Mouse (Mus musculus): ENCODE results near the gene Cyren. TPM values are rescaled to one million over a fixed set of nuclear protein-coding genes. Genes with fewer than 3 reads are reported as not detected.

Gene Cyren
- polyA plus RNA-seq, 1 experiment from 2014 or later, result 14.2 TPM

DNA sequence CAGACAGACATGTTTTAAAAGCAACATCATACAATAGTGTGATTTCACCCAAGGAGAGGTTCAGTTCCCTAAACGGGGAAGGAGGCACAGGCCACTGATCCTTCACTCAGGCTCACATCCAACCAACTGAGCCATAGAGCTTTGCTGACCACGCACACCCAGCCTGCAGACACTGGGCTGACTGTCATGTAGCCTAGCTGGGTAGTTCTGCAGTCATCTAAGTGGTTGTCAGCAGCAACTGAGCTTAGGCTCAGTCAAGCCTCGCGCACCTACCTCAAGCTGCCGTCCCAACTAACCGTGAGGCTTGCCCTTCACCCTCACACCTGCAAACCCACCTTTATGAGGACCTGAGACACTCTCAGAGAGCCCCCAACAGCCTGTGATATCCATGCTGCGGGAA is 5.9 kb downstream of the Cyren start:
- ATAC-seq (ENCODE audit: low FRiP score, low TSS enrichment), result no peak
- peaks cover 10% of the 10 kb centered on the region for H3K4me1 ChIP-seq (ENCODE audit: control insufficient read depth, insufficient read depth, low read length)
- no peaks in the 10 kb centered on the region for H3K27me3 ChIP-seq (ENCODE audit: control insufficient read depth, insufficient read depth, low read length)
- no peak overlapping the region for H3K4me3 ChIP-seq (ENCODE audit: low read length)
- 0 out of 2 replicates have a peak, but pooled peaks cover 4% of the 10 kb centered on the region for H3K36me3 ChIP-seq (ENCODE audit: control insufficient read depth, insufficient read depth, low read length)
- no peak overlapping the region for H3K9ac ChIP-seq (ENCODE audit: low read depth, low read length)
- H3K9me3 ChIP-seq (ENCODE audit: control insufficient read depth, low read length), result no peaks in the 10 kb centered on the region
- 87% methylated on average over 7 of the region's 7 CpGs for WGBS
- no peak overlapping the region for H3K4me2 ChIP-seq (replicated peaks; ENCODE audit: low read depth, low read length)
- H3K27ac ChIP-seq (ENCODE audit: low read depth, low read length), result no peak overlapping the region

DNA sequence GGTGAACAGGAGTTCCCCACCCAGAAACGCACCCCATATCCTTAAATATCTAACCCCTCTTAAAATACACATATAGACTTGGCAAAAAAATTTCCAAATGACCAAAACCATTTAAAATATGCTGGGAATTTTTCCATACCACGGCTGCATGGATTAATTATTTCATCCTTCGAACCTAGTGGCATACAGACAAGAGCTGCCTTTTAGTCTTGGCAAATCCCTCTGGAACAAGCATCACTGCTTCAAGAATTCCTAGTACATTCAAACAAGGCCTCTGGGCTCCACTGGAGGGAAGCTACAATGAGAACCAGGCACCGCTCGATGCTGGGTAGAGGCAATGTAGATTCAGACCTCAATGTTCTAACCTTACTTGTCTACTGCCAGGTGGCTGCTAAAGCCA is 7.1 kb downstream of the Cyren start:
- Histone ChIP-seq H3K9me3 (ENCODE audit: control insufficient read depth, low read length) (no peaks in the 10 kb centered on the region), H3K36me3 (ENCODE audit: control insufficient read depth, insufficient read depth, low read length) (0 out of 2 replicates have a peak, but pooled peaks cover 4% of the 10 kb centered on the region), H3K27me3 (ENCODE audit: control insufficient read depth, insufficient read depth, low read length) (no peaks in the 10 kb centered on the region), H3K4me2 (replicated peaks; ENCODE audit: low read depth, low read length) (no peak overlapping the region), H3K9ac (ENCODE audit: low read depth, low read length) (no peak overlapping the region), H3K27ac (ENCODE audit: low read depth, low read length) (no peak overlapping the region), H3K4me1 (ENCODE audit: control insufficient read depth, insufficient read depth, low read length) (no peaks in the 10 kb centered on the region; the same call in 1 of the 2 replicates), H3K4me3 (ENCODE audit: low read length) (no peak overlapping the region)
- WGBS, result 82% methylated on average over 5 of the region's 5 CpGs
- no peak for ATAC-seq (ENCODE audit: low FRiP score, low TSS enrichment)

- Histone ChIP-seq H3K9ac (ENCODE audit: low read depth, low read length) (no peak overlapping the region), H3K27me3 (ENCODE audit: control insufficient read depth, insufficient read depth, low read length) (no peaks in the 10 kb centered on the region), H3K27ac (ENCODE audit: low read depth, low read length) (no peak overlapping the region), H3K9me3 (ENCODE audit: control insufficient read depth, low read length) (no peaks in the 10 kb centered on the region), H3K4me2 (replicated peaks; ENCODE audit: low read depth, low read length) (no peak overlapping the region), H3K36me3 (ENCODE audit: control insufficient read depth, insufficient read depth, low read length) (0 out of 2 replicates have a peak, but pooled peaks cover 4% of the 10 kb centered on the region), H3K4me3 (ENCODE audit: low read length) (no peak overlapping the region), H3K4me1 (ENCODE audit: control insufficient read depth, insufficient read depth, low read length) (peaks cover 3% of the 10 kb centered on the region; the same call in 1 of the 2 replicates)
- WGBS, result 85% methylated on average over 5 of the region's 5 CpGs
- ATAC-seq (ENCODE audit: low FRiP score, low TSS enrichment), result no peak
These were observed 7.7 kb downstream of the Cyren start for GRCm38 (mm10) chr6:34870136-34870535.

DNA sequence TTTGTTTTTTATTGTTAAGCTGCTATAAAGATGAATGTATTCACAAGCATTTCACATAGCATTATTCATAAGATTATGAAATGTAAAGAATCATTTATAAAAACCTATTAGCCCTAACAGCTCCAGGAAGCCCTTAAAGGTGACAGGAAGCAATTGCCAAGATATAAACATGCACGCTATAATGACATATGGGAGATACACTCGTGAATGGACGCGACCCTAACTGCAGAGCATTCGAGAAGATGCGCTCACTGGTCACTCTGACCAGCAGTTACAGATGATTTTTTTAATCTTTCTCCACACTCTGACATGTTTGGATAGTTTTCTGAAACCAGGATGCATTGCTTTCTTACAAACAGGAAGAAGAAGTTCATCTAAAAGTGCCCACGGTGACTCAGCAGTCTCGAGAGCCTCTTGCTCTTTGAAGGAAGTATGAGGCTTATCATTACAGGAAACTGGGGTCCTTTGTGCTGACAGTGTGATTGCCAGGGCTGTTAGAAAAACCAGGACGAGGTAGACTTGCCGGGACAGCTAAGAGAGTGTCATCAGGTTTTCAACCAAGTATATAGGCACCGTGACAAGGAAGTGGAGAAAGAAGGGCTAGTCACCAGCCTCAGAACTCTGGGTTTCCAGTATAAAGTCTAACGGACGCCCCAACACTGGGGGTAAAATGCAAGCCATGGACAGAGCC is 8.5 kb downstream of the Cyren start:
- ATAC-seq (ENCODE audit: low FRiP score, low TSS enrichment), result no peak
- Histone ChIP-seq H3K9me3 (ENCODE audit: control insufficient read depth, low read length) (no peaks in the 10 kb centered on the region), H3K27me3 (ENCODE audit: control insufficient read depth, insufficient read depth, low read length) (no peaks in the 10 kb centered on the region), H3K36me3 (ENCODE audit: control insufficient read depth, insufficient read depth, low read length) (0 out of 2 replicates have a peak, but pooled peaks cover 4% of the 10 kb centered on the region), H3K4me1 (ENCODE audit: control insufficient read depth, insufficient read depth, low read length) (peaks cover 4% of the 10 kb centered on the region; the same call in 1 of the 2 replicates), H3K4me3 (ENCODE audit: low read length) (no peak overlapping the region), H3K9ac (ENCODE audit: low read depth, low read length) (no peak overlapping the region), H3K4me2 (replicated peaks; ENCODE audit: low read depth, low read length) (no peak overlapping the region), H3K27ac (ENCODE audit: low read depth, low read length) (no peak overlapping the region)
- 67% methylated on average over 13 of the region's 13 CpGs for WGBS

DNA sequence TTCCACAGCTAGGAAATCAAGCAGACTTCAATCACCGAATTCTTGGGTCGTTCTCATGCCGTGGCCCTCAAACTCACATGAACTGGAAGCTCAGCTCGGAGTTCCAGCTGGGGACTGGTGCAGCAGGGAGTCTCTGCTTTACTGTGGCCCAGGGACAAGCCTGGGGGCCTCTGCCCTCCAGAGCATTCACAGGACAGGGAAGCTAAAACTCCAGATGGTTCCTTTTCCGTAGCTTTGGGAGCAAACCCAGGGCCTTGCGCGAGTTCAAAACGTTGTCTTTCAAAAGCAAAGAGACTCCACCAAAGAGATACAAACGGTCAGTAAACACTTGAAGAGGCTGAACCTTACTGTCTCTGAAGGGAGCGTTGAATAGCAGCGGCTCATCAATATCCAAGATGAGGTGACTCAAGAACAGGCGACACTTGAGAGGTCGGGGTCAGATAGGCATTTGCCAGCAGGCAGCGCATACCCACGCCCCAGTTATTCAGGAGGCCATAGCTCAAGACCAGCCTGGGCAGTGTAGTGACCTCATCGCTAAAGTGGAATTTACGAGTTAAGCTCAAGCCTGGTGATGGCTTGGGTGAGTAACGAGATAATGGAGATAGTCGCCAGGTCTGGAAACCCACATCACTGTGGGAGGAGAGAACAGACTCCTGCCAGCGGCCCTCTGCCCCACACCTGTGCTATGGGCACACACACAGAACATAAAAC is 9.2 kb downstream of the Cyren start:
- H3K27me3 ChIP-seq (ENCODE audit: control insufficient read depth, insufficient read depth, low read length), result no peaks in the 10 kb centered on the region
- H3K9ac ChIP-seq (ENCODE audit: low read depth, low read length), result no peak overlapping the region
- 80% methylated on average over 20 of the region's 20 CpGs for WGBS
- no peak overlapping the region for H3K27ac ChIP-seq (ENCODE audit: low read depth, low read length)
- H3K4me3 ChIP-seq (ENCODE audit: low read length), result no peak overlapping the region
- no peak overlapping the region for H3K4me2 ChIP-seq (replicated peaks; ENCODE audit: low read depth, low read length)
- ATAC-seq (ENCODE audit: low FRiP score, low TSS enrichment), result no peak
- peaks cover 6% of the 10 kb centered on the region; the same call in 1 of the 2 replicates for H3K4me1 ChIP-seq (ENCODE audit: control insufficient read depth, insufficient read depth, low read length)
- H3K9me3 ChIP-seq (ENCODE audit: control insufficient read depth, low read length), result no peaks in the 10 kb centered on the region
- 0 out of 2 replicates have a peak, but pooled peaks cover 4% of the 10 kb centered on the region for H3K36me3 ChIP-seq (ENCODE audit: control insufficient read depth, insufficient read depth, low read length)

GRCm38 (mm10) chr6:34867995-34868350 is 9.9 kb downstream of the Cyren start:
- no peak overlapping the region for H3K9ac ChIP-seq (ENCODE audit: low read depth, low read length)
- peaks cover 10% of the 10 kb centered on the region; the same call in 1 of the 2 replicates for H3K4me1 ChIP-seq (ENCODE audit: control insufficient read depth, insufficient read depth, low read length)
- H3K9me3 ChIP-seq (ENCODE audit: control insufficient read depth, low read length), result no peaks in the 10 kb centered on the region
- ATAC-seq (ENCODE audit: low FRiP score, low TSS enrichment), result no peak
- 81% methylated on average over 9 of the region's 10 CpGs for WGBS
- no peak overlapping the region for H3K4me2 ChIP-seq (replicated peaks; ENCODE audit: low read depth, low read length)
- no peak overlapping the region for H3K4me3 ChIP-seq (ENCODE audit: low read length)
- no peak overlapping the region for H3K27ac ChIP-seq (ENCODE audit: low read depth, low read length)
- no peaks in the 10 kb centered on the region for H3K36me3 ChIP-seq (ENCODE audit: control insufficient read depth, insufficient read depth, low read length)
- H3K27me3 ChIP-seq (ENCODE audit: control insufficient read depth, insufficient read depth, low read length), result no peaks in the 10 kb centered on the region

- H3K4me2 ChIP-seq (replicated peaks; ENCODE audit: low read depth, low read length), result no peak overlapping the region
- no peaks in the 10 kb centered on the region for H3K27me3 ChIP-seq (ENCODE audit: control insufficient read depth, insufficient read depth, low read length)
- H3K4me3 ChIP-seq (ENCODE audit: low read length), result no peak overlapping the region
- 73% methylated on average over 16 of the region's 16 CpGs for WGBS
- H3K36me3 ChIP-seq (ENCODE audit: control insufficient read depth, insufficient read depth, low read length), result no peaks in the 10 kb centered on the region
- no peak overlapping the region for H3K27ac ChIP-seq (ENCODE audit: low read depth, low read length)
- H3K4me1 ChIP-seq (ENCODE audit: control insufficient read depth, insufficient read depth, low read length), result peaks cover 13% of the 10 kb centered on the region; the same call in 1 of the 2 replicates
- no peak for ATAC-seq (ENCODE audit: low FRiP score, low TSS enrichment)
- H3K9ac ChIP-seq (ENCODE audit: low read depth, low read length), result no peak overlapping the region
- H3K9me3 ChIP-seq (ENCODE audit: control insufficient read depth, low read length), result no peaks in the 10 kb centered on the region
These were observed 10.4 kb downstream of the Cyren start for GRCm38 (mm10) chr6:34867301-34867994.

DNA sequence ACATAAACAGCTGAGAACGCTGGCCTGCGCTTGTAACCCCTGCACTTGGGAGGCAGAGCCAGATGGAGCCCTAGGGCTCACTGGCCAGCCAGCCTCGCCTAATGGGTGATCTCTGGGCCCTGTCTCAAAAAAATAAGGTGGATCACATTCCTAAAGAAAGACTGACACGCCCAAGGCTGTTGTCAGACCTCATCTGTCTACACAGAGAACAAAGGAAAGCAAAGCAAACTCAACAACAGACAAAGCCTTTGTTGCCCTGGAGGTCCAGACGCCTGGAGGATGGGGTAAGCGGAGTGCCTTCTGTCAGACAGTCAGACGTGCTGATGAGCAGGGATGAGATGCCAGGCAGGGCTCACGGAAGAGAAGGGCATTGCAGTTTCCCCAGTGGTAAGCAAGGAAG is 11.1 kb downstream of the Cyren start:
- Histone ChIP-seq H3K4me2 (replicated peaks; ENCODE audit: low read depth, low read length) (no peak overlapping the region), H3K9me3 (ENCODE audit: control insufficient read depth, low read length) (no peaks in the 10 kb centered on the region), H3K27me3 (ENCODE audit: control insufficient read depth, insufficient read depth, low read length) (no peaks in the 10 kb centered on the region), H3K4me1 (ENCODE audit: control insufficient read depth, insufficient read depth, low read length) (peaks cover 13% of the 10 kb centered on the region; the same call in 1 of the 2 replicates), H3K9ac (ENCODE audit: low read depth, low read length) (no peak overlapping the region), H3K4me3 (ENCODE audit: low read length) (no peak overlapping the region), H3K27ac (ENCODE audit: low read depth, low read length) (0 out of 2 replicates have a peak overlapping the region, but pooled peaks have one; percentile 6), H3K36me3 (ENCODE audit: control insufficient read depth, insufficient read depth, low read length) (no peaks in the 10 kb centered on the region)
- 65% methylated on average over 8 of the region's 8 CpGs for WGBS
- no peak for ATAC-seq (ENCODE audit: low FRiP score, low TSS enrichment)
